Mouse (Mus musculus): ENCODE data around the gene Gpr183. TPM values are rescaled to one million over a fixed set of nuclear protein-coding genes. Genes with fewer than 3 reads are reported as not detected.

Gene Gpr183
- polyA plus RNA-seq (2017; shearing (Covaris generic)), result 120 TPM

DNA sequence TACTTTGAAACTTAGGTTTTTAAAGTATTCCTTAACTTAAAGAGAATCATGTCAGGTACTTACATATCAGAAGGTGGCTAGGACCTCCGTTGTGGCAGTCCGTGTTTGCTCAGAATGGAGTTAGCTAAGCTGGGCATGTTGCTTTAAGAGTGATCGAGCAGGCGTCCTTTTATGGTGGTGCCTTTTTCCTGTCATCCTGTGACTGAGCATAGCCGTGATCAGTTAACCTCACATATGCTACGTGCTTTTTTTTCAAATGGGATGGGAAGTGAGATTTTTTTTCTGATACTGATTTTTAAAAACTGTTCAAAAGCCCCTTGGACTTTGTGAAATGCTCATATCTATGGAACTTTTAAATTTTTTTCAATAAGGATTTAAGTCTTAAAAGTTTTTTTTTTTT is at the start of gene Gpr183:
TSS of gene Gpr183 (minus strand) at position 206 of the 400 bp plus-strand sequence.

DNA sequence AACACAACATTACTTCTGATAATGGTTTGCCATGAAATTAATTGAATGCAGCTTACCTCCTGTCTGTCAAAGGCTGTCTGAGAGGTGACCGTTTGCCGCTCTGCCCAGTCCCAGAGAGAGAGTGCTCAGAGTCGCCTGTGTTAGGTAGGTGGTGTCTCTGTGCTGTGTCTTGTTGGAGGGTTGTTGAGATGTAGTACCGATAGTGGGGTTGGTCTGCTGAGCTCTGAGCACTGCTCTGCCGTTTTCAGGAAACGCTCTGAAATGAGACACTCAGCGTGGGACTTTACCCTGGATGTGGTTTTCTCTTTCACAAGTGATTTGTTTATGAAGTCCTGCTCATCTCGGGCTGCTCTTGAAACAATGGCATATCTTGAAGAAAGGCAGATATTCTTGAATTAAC is 49.4 kb downstream of the Gpr183 start, which contains the start of gene Gpr18:
TSS of gene Gpr18 (minus strand) at position 161 of the 400 bp plus-strand sequence.

Other genes starting within 250 kb of the Gpr183 start
- 2.3 TPM for gene Dock9, start 167.4 kb downstream of the Gpr183 start, polyA plus RNA-seq (2017; shearing (Covaris generic))
- gene Ubac2, start 86.6 kb downstream of the Gpr183 start, polyA plus RNA-seq (2017; shearing (Covaris generic)), result 204 TPM
- 129 TPM for gene Gpr18, start 49.4 kb downstream of the Gpr183 start, polyA plus RNA-seq (2017; shearing (Covaris generic))
- gene Timm8a2, start 69.5 kb upstream of the Gpr183 start, polyA plus RNA-seq (2017; shearing (Covaris generic)), result 0.41 TPM
- gene Tm9sf2, start 141.8 kb upstream of the Gpr183 start, polyA plus RNA-seq (2017; shearing (Covaris generic)), result 51.4 TPM
- gene Clybl, start 216.5 kb upstream of the Gpr183 start, polyA plus RNA-seq (2017; shearing (Covaris generic)), result 14.0 TPM